8 mouse cellular contexts compared by ENCODE assay signal in genomic region chr17:5125856-5126806, GRCm38 (mm10).
A peak's percentile ranks its signal among the peaks of the same experiment; 100 is the strongest.
DNase-seq lines count a peak whose midpoint lies in the region; ATAC-seq and TF ChIP-seq lines count a peak whose summit lies in the region.

No protein-coding gene starts in this region.

- WGBS in liver, adult 2 months: 56% methylated on average over 5 of the region's 5 CpGs
- 88% methylated on average over 5 of the region's 5 CpGs for WGBS in liver, embryonic 11.5 days
- 43% methylated on average over 5 of the region's 5 CpGs for WGBS in embryonic facial prominence, embryonic 15.5 days

- H3K4me3 ChIP-seq in liver, adult 2 months (ENCODE audit: insufficient read depth, low read depth, low read length): no peak overlapping the region
- no peak overlapping the region for H3K4me3 ChIP-seq in liver, embryonic 11.5 days (ENCODE audit: low read depth, low read length)
- H3K4me3 ChIP-seq in embryonic facial prominence, embryonic 15.5 days (replicated peaks): no peak overlapping the region

- no peak overlapping the region for H3K27ac ChIP-seq in liver, adult 2 months (replicated peaks; ENCODE audit: insufficient read depth, low read depth, low read length)
- no peak overlapping the region for H3K27ac ChIP-seq in liver, embryonic 11.5 days (ENCODE audit: low read depth, low read length)
- H3K27ac ChIP-seq in embryonic facial prominence, embryonic 15.5 days (replicated peaks): peak overlapping the region; percentile 70

- H3K9ac ChIP-seq in liver, adult 2 months (ENCODE audit: low read depth, low read length): no peak overlapping the region
- no peak overlapping the region for H3K9ac ChIP-seq in liver, embryonic 11.5 days (ENCODE audit: low read depth, low read length)
- no peak overlapping the region for H3K9ac ChIP-seq in embryonic facial prominence, embryonic 15.5 days

- no peaks in the 10 kb centered on the region; the same call in 1 of the 2 replicates for H3K36me3 ChIP-seq in liver, adult 2 months (ENCODE audit: control insufficient read depth, insufficient read depth, low read length)
- H3K36me3 ChIP-seq in liver, embryonic 11.5 days (ENCODE audit: control insufficient read depth, insufficient read depth, low read length): no peaks in the 10 kb centered on the region
- peaks cover 5% of the 10 kb centered on the region; the same call in 1 of the 2 replicates for H3K36me3 ChIP-seq in embryonic facial prominence, embryonic 15.5 days

- H3K27me3 ChIP-seq in liver, adult 2 months (ENCODE audit: control insufficient read depth, insufficient read depth, low read length): no peaks in the 10 kb centered on the region
- H3K27me3 ChIP-seq in liver, embryonic 11.5 days (replicated peaks; ENCODE audit: control insufficient read depth, insufficient read depth, low read length): no peaks in the 10 kb centered on the region
- no peaks in the 10 kb centered on the region for H3K27me3 ChIP-seq in embryonic facial prominence, embryonic 15.5 days

- H3K4me1 ChIP-seq in liver, adult 2 months (ENCODE audit: control insufficient read depth, insufficient read depth, low read length): peaks cover 10% of the 10 kb centered on the region; the same call in 1 of the 2 replicates
- peaks cover 5% of the 10 kb centered on the region; the same call in 1 of the 2 replicates for H3K4me1 ChIP-seq in liver, embryonic 11.5 days (replicated peaks; ENCODE audit: control insufficient read depth, insufficient read depth, low read length)
- H3K4me1 ChIP-seq in embryonic facial prominence, embryonic 15.5 days: peaks cover 29% of the 10 kb centered on the region

- no peak for TF ChIP-seq POLR2A in liver, adult 2 months (IDR thresholded peaks at IDR 0.05; ENCODE audit: extremely low read depth, insufficient read depth, low read length)

- TF ChIP-seq CTCF in liver, adult 2 months (IDR thresholded peaks at IDR 0.05; ENCODE audit: low read depth, low read length): no peak

- peaks cover 27% of the 10 kb centered on the region for H3K79me2 ChIP-seq in liver, adult 2 months (ENCODE audit: control insufficient read depth, insufficient read depth, low read length)

- ATAC-seq in liver, embryonic 11.5 days (replicated peaks; ENCODE audit: low FRiP score): no peak
- 0 out of 2 replicates have a peak, but pooled peaks have one; percentile 54 for ATAC-seq in embryonic facial prominence, embryonic 15.5 days (ENCODE audit: insufficient number of reproducible peaks, low FRiP score, low TSS enrichment, low read depth)

- peak; percentile 51 for DNase-seq in liver, adult 2 months (ENCODE audit: extremely low read depth, low read depth, low spot score)
- no peak for DNase-seq in liver, embryonic 11.5 days (ENCODE audit: low spot score)
- DNase-seq in kidney, postnatal 14 days: peak; percentile 66
- DNase-seq in thymus, postnatal 10 days (ENCODE audit: low spot score in 2 of 2): peak; percentile 46 to 56
- DNase-seq in cerebellum, adult 9-11 months: no peak
- DNase-seq in right cerebral cortex, adult 2 months (ENCODE audit: low spot score in 2 of 2): no peak
- no peak for DNase-seq in cerebellum, adult 9-10 months

- no peak overlapping the region for H3K4me2 ChIP-seq in liver, embryonic 11.5 days
- no peak overlapping the region for H3K4me2 ChIP-seq in embryonic facial prominence, embryonic 15.5 days (replicated peaks)

- H3K9me3 ChIP-seq in liver, embryonic 11.5 days (ENCODE audit: control insufficient read depth, low read length): no peaks in the 10 kb centered on the region
- H3K9me3 ChIP-seq in embryonic facial prominence, embryonic 15.5 days (replicated peaks): no peaks in the 10 kb centered on the region

Comparison
In these comparisons a context has a peak if more than half of its experiments do, and no peak if none do; other contexts are left out.
1. DNase-seq: peak in liver, adult 2 months (single experiment), kidney, postnatal 14 days (single experiment) and thymus, postnatal 10 days (2 of 2); none in liver, embryonic 11.5 days (single experiment), cerebellum, adult 9-11 months (single experiment), right cerebral cortex, adult 2 months (0 of 2) and cerebellum, adult 9-10 months (single experiment).